Mouse (Mus musculus) ES-Bruce4 (cell line): Measurements from ENCODE around the gene Swap70.

ENCODE experiments used
- CTCF ChIP-seq: IDR thresholded peaks from one replicate; pipeline ENCODE4 v1.8.1; 2011; ENCODE audit warnings: low read depth, low read length
- EP300 ChIP-seq: IDR thresholded peaks from 2 replicates; pipeline ENCODE4 v1.6.1; 2011; ENCODE audit warnings: low read depth, low read length; ENCODE audit not compliant: insufficient read depth

GRCm38 (mm10) chr7:110321106-110321505 is 99.6 kb downstream of the Swap70 start:
- TF ChIP-seq CTCF (no peak), EP300 (no peak)
